Mouse (Mus musculus) liver, embryonic 14.5 days (tissue): ENCODE measurements around the gene Mlycd.

Experiments
- CTCF ChIP-seq: IDR thresholded peaks from 2 replicates; pipeline ENCODE4 v1.5.1; 2016; ENCODE audit warnings: antibody characterized with exemption, low read depth, control low read depth
- EP300 ChIP-seq: IDR thresholded peaks from 2 replicates; pipeline ENCODE4 v1.6.1; 2016; ENCODE audit warnings: antibody characterized with exemption, low read depth

DNA sequence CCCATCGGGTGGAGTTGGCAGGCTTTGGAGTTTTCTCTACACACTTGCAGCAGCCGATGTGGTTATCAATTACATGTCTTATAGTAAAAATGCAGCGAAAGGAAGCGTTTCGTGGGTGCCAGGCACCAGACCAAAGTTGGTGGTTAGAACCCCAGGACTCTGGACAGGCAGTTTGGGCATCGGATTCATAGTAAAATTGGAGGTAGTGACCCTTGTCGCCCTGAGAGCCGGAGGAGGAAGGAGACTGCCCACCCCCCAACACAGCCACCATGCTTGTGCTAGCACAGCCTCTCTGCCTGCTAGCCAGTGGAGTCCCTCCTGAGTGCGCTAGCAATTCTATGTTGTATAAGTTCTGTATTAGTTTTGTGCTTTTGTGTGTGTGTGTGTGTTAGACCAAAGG lies 3.9 kb downstream of the Mlycd start:
- TF ChIP-seq CTCF (no peak), EP300 (no peak)
